Mouse (Mus musculus): ENCODE results near the gene Olfr211. TPM values are rescaled to one million over a fixed set of nuclear protein-coding genes. Genes with fewer than 3 reads are reported as not detected.
"Not testable (repeated sequence)": the region's sequence is repeated elsewhere in the genome, so short reads cannot be mapped to it uniquely, and the experiment has no call there.

Olfr211 gene
- total and polyA plus RNA-seq, 3 experiments, result not detected

DNA sequence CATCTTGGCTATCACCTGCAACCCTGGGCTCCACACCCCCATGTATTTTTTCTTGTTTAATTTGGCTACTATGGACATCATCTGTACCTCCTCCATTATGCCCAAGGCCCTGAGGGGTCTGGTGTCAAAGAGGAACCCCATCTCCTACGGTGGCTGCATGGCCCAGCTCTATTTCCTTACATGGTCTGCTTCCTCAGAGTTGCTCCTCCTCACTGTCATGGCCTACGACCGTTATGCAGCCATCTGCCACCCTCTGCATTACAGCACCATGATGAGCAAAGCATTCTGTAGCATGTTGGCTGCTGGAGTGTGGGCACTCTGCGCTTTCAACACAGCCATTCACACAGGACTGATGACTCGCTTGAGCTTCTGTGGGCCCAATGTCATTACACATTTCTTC, 4.9 kb downstream of the Olfr211 start:
- Histone ChIP-seq H3K9ac (ENCODE audit: low read depth, low read length) (no peak overlapping the region), H3K27me3 (ENCODE audit: control insufficient read depth, insufficient read depth, low read length) (no peaks in the 10 kb centered on the region), H3K4me1 (ENCODE audit: control insufficient read depth, insufficient read depth, low read length) (no peaks in the 10 kb centered on the region), H3K79me2 (replicated peaks; ENCODE audit: control insufficient read depth, insufficient read depth, low read length) (no peaks in the 10 kb centered on the region), H3K36me3 (ENCODE audit: control insufficient read depth, insufficient read depth, low read length) (no peaks in the 10 kb centered on the region), H3K27ac (no peak overlapping the region), H3K4me3 (no peak overlapping the region)
- TF ChIP-seq EP300 (IDR thresholded peaks at IDR 0.05; ENCODE audit: insufficient read depth, low read depth, low read length) (no peak), CTCF (IDR thresholded peaks at IDR 0.05) (no peak), POLR2A (IDR thresholded peaks at IDR 0.05; ENCODE audit: insufficient read depth, low read depth, low read length) (no peak)
- intact Hi-C loops (cut with DNase I), result no loop called here
- no peak for DNase-seq
- 76% methylated on average over 5 of the region's 5 CpGs for WGBS

DNA sequence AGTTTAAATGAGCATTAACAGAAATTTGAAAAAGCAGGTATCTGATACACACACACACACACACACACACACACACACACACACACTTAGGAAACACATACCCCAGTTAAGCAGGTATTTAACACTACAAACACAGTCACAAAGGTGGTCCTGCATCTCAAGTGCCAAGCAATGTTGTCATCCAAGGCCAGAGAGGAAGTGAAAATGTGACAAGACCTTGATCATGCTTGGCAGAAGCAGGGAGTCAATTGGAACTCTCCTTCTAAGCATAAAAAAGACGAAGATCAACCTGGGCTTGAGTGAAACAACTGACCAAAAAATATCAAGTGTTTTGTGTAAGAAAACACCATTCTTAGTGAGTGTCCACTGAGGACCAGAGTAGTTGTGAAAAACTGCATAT, 7.1 kb downstream of the Olfr211 start:
- intact Hi-C loops (cut with DNase I), result no loop called here
- no peaks in the 10 kb centered on the region for H3K4me1 ChIP-seq (ENCODE audit: control insufficient read depth, insufficient read depth, low read length)
- H3K27ac ChIP-seq, result no peak overlapping the region
- DNase-seq, result no peak
- no peaks in the 10 kb centered on the region for H3K36me3 ChIP-seq (ENCODE audit: control insufficient read depth, insufficient read depth, low read length)
- no peak for TF ChIP-seq CTCF (IDR thresholded peaks at IDR 0.05)
- no peak for TF ChIP-seq POLR2A (IDR thresholded peaks at IDR 0.05; ENCODE audit: insufficient read depth, low read depth, low read length)
- no peak for TF ChIP-seq EP300 (IDR thresholded peaks at IDR 0.05; ENCODE audit: insufficient read depth, low read depth, low read length)
- H3K27me3 ChIP-seq (ENCODE audit: control insufficient read depth, insufficient read depth, low read length), result no peaks in the 10 kb centered on the region
- H3K9ac ChIP-seq (ENCODE audit: low read depth, low read length), result no peak overlapping the region
- H3K4me3 ChIP-seq, result no peak overlapping the region
- H3K79me2 ChIP-seq (replicated peaks; ENCODE audit: control insufficient read depth, insufficient read depth, low read length), result no peaks in the 10 kb centered on the region
- 65% methylated on average over 1 of the region's 1 CpGs for WGBS

DNA sequence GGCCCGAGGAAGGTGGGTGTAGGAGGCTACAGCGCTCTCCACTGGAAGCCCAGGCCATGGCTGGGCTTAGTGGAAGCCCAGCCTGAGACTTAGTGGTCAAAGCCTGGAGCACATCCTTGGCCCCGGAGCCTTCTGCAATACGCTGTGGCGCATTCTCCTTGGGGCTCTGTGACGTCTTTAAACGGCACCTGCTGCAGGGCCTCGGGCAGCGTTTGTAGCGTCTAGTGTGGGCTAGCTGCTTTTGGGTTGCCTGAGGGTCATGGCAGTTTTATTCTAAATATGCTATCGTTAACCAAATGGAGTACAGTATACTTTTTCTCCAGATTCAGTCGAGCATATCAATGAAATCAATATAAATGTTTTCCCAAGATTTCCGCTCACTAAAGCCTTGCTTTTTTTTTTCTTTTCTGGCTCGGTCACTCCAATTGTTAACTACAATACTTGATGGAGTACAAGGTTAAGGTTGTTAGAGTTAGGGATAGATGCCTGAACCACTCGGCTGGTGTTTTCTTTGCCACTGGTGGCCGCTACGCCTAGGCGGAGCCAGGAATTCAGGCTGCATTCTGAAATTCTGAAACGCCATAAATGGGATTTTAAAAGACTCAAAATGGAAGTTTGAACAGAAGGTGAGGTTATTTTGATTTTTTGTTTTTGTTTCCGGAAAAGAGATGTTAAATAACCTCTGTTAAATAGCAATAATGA, 17.6 kb downstream of the Olfr211 start, which contains the start of gene Olfr212:
Gene Olfr212 (plus strand): TSS at position 215 of the 702 bp plus-strand sequence.
- H3K79me2 ChIP-seq (replicated peaks; ENCODE audit: control insufficient read depth, insufficient read depth, low read length); H3K4me1 ChIP-seq (ENCODE audit: control insufficient read depth, insufficient read depth, low read length); H3K27me3 ChIP-seq (ENCODE audit: control insufficient read depth, insufficient read depth, low read length); H3K27ac ChIP-seq; intact Hi-C loops (cut with DNase I); H3K36me3 ChIP-seq (ENCODE audit: control insufficient read depth, insufficient read depth, low read length); H3K9ac ChIP-seq (ENCODE audit: low read depth, low read length); H3K4me3 ChIP-seq; DNase-seq: not testable (repeated sequence)
- 90% methylated on average over 20 of the region's 20 CpGs for WGBS

DNA sequence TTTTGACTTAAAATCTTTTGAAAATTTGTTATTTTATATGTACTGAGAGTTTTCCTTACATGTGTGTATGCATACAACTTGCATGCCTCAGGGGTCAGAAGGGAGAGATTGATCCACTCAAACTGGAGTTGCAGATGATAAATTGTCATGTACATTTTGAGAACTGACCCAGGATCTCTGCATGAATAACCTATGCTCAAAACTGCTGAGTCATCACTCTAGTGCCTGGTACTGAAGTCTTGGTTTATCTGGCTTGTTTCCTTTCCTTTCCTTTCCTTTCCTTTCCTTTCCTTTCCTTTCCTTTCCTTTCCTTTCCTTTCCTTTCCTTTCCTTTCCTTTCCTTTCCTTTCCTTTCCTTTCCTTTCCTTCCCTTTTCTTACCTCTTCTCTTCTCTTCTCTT, 25.9 kb downstream of the Olfr211 start:
- intact Hi-C loops (cut with DNase I), result no loop called here
- Histone ChIP-seq H3K4me3 (no peak overlapping the region), H3K9ac (ENCODE audit: low read depth, low read length) (no peak overlapping the region), H3K36me3 (ENCODE audit: control insufficient read depth, insufficient read depth, low read length) (no peaks in the 10 kb centered on the region), H3K27ac (no peak overlapping the region), H3K4me1 (ENCODE audit: control insufficient read depth, insufficient read depth, low read length) (no peaks in the 10 kb centered on the region), H3K27me3 (ENCODE audit: control insufficient read depth, insufficient read depth, low read length) (no peaks in the 10 kb centered on the region), H3K79me2 (replicated peaks; ENCODE audit: control insufficient read depth, insufficient read depth, low read length) (no peaks in the 10 kb centered on the region)
- no peak for TF ChIP-seq CTCF (IDR thresholded peaks at IDR 0.05)
- TF ChIP-seq POLR2A (IDR thresholded peaks at IDR 0.05; ENCODE audit: insufficient read depth, low read depth, low read length), result no peak
- no peak for DNase-seq

DNA sequence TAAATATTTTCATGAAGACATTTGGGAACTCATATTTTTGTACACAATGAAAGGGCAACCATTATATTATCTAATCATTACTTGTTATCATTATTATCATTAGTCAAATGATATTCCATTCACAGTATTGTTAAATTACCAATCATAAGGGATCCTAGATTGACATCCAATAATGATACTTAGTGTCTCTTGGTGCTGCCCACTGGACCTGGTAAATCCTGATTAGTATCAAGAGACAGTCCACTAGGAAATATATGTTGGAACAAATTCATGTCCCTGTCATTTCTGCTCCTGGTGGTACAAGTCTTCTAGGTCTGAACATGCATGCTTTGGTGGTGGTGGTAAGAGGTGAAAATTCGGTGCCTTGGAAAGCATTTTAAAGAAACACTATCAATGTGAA, 49.3 kb downstream of the Olfr211 start, which contains the start of gene Olfr213:
Gene Olfr213 (plus strand): TSS at position 301 of the 400 bp plus-strand sequence.
- Histone ChIP-seq H3K9ac (ENCODE audit: low read depth, low read length) (no peak within 1 kb of the TSS), H3K27ac (no peak within 1 kb of the TSS), H3K4me3 (no peak within 1 kb of the TSS), H3K79me2 (replicated peaks; ENCODE audit: control insufficient read depth, insufficient read depth, low read length) (no peaks in the 10 kb centered on the region), H3K4me1 (ENCODE audit: control insufficient read depth, insufficient read depth, low read length) (no peaks in the 10 kb centered on the region), H3K36me3 (ENCODE audit: control insufficient read depth, insufficient read depth, low read length) (no peaks in the 10 kb centered on the region), H3K27me3 (ENCODE audit: control insufficient read depth, insufficient read depth, low read length) (no peaks in the 10 kb centered on the region)
- WGBS, result 68% methylated on average over 1 of the region's 1 CpGs
- TF ChIP-seq EP300 (IDR thresholded peaks at IDR 0.05; ENCODE audit: insufficient read depth, low read depth, low read length), result no peak
- no peak for TF ChIP-seq POLR2A (IDR thresholded peaks at IDR 0.05; ENCODE audit: insufficient read depth, low read depth, low read length)
- TF ChIP-seq CTCF (IDR thresholded peaks at IDR 0.05), result no peak
- DNase-seq, result no peak
- intact Hi-C loops (cut with DNase I), result no loop called here

DNA sequence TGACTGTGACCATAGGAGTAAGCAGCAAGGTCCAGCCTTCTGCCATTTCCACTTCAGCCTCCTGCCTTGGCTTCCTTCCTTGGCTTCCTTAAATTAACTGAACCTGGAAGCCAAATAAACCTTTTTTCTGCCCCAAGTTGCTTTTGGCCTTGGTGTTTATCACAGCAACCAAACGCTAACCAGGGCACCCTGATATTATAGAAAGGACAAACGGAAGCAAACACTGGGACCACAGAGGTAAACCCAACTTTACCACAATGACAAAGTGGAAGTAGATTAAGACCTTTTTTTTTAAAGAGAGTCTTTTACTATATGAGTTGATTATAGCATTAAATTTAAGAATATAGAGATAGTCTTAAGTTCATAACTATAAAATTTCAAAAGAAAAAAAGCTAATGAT, 53.6 kb downstream of the Olfr211 start:
- H3K79me2 ChIP-seq (replicated peaks; ENCODE audit: control insufficient read depth, insufficient read depth, low read length), result no peaks in the 10 kb centered on the region
- no peaks in the 10 kb centered on the region for H3K4me1 ChIP-seq (ENCODE audit: control insufficient read depth, insufficient read depth, low read length)
- H3K27ac ChIP-seq, result no peak overlapping the region
- no peaks in the 10 kb centered on the region for H3K27me3 ChIP-seq (ENCODE audit: control insufficient read depth, insufficient read depth, low read length)
- no peak overlapping the region for H3K4me3 ChIP-seq
- WGBS, result 78% methylated on average over 2 of the region's 2 CpGs
- no peak for TF ChIP-seq EP300 (IDR thresholded peaks at IDR 0.05; ENCODE audit: insufficient read depth, low read depth, low read length)
- TF ChIP-seq POLR2A (IDR thresholded peaks at IDR 0.05; ENCODE audit: insufficient read depth, low read depth, low read length), result no peak
- TF ChIP-seq CTCF (IDR thresholded peaks at IDR 0.05), result no peak
- H3K9ac ChIP-seq (ENCODE audit: low read depth, low read length), result no peak overlapping the region
- intact Hi-C loops (cut with DNase I), result no loop called here
- no peak for DNase-seq
- H3K36me3 ChIP-seq (ENCODE audit: control insufficient read depth, insufficient read depth, low read length), result no peaks in the 10 kb centered on the region

Other genes with a start within 250 kb of the Olfr211 start
- gene Zfand4, start 224.9 kb upstream of the Olfr211 start, total RNA-seq (2021), result 1 to 10 TPM; 3.2 to 4.0 TPM
- gene Zfand4, start 224.9 kb upstream of the Olfr211 start, polyA plus RNA-seq (2012; rRNA removed), result 1.8 and 2.9 TPM in 2 replicates
- 10 to 100 TPM; 38.4 to 43.9 TPM for gene March8, start 151.1 kb upstream of the Olfr211 start, total RNA-seq (2021)
- 27.8 and 46.2 TPM in 2 replicates for gene March8, start 151.1 kb upstream of the Olfr211 start, polyA plus RNA-seq (2012; rRNA removed)
- 10 to 100 TPM; 14.3 to 16.4 TPM for gene Alox5, start 27.9 kb upstream of the Olfr211 start, total RNA-seq (2021)
- 6.6 and 12.2 TPM in 2 replicates for gene Alox5, start 27.9 kb upstream of the Olfr211 start, polyA plus RNA-seq (2012; rRNA removed)
- not detected for gene Olfr212, start 17.4 kb downstream of the Olfr211 start, total RNA-seq (2021)
- gene Olfr212, start 17.4 kb downstream of the Olfr211 start, polyA plus RNA-seq (2012; rRNA removed), result not detected in 2 replicates
- not detected for gene Olfr213, start 49.4 kb downstream of the Olfr211 start, total RNA-seq (2021)
- gene Olfr213, start 49.4 kb downstream of the Olfr211 start, polyA plus RNA-seq (2012; rRNA removed), result not detected in 2 replicates
- gene Gm5580, start 62.0 kb downstream of the Olfr211 start, total RNA-seq (2021), result 1 to 10 TPM; 1.3 to 2.3 TPM
- gene Gm5580, start 62.0 kb downstream of the Olfr211 start, polyA plus RNA-seq (2012; rRNA removed), result 0.12 TPM in 1 of 2 replicates, not detected in the other
- not detected for gene Olfr214, start 65.1 kb downstream of the Olfr211 start, total RNA-seq (2021)
- not detected in 2 replicates for gene Olfr214, start 65.1 kb downstream of the Olfr211 start, polyA plus RNA-seq (2012; rRNA removed)
- not detected for gene Olfr215, start 95.1 kb downstream of the Olfr211 start, total RNA-seq (2021)
- gene Olfr215, start 95.1 kb downstream of the Olfr211 start, polyA plus RNA-seq (2012; rRNA removed), result not detected in 2 replicates
- 10 to 100 TPM; 14.8 to 19.2 TPM for gene Zfp422, start 139.9 kb downstream of the Olfr211 start, total RNA-seq (2021)
- gene Zfp422, start 139.9 kb downstream of the Olfr211 start, polyA plus RNA-seq (2012; rRNA removed), result 13.1 and 27.8 TPM in 2 replicates
- gene Depp1, start 161.5 kb downstream of the Olfr211 start, total RNA-seq (2021), result 10 to 100 TPM; 53.5 to 86.1 TPM
- 32.7 and 53.0 TPM in 2 replicates for gene Depp1, start 161.5 kb downstream of the Olfr211 start, polyA plus RNA-seq (2012; rRNA removed)
- 1 to 10 TPM; 5.8 TPM for gene Rassf4, start 184.9 kb downstream of the Olfr211 start, total RNA-seq (2021)
- 6.4 and 8.9 TPM in 2 replicates for gene Rassf4, start 184.9 kb downstream of the Olfr211 start, polyA plus RNA-seq (2012; rRNA removed)
- under 1 TPM; 0.03 to 0.05 TPM for gene Tmem72, start 227.8 kb downstream of the Olfr211 start, total RNA-seq (2021)
- under 0.01 TPM in 2 replicates for gene Tmem72, start 227.8 kb downstream of the Olfr211 start, polyA plus RNA-seq (2012; rRNA removed)